Mouse (Mus musculus): ENCODE results near the gene Cspg5. TPM values are rescaled to one million over a fixed set of nuclear protein-coding genes. Genes with fewer than 3 reads are reported as not detected.

The Cspg5 gene
- 285 TPM for polyA plus RNA-seq (2015; fragmentation: Illumina TruSeq; extraction: RNeasy Lipid Tissue Mini Kit (QIAGEN cat#74804); ENCODE audit: low read depth, low replicate concordance)

DNA sequence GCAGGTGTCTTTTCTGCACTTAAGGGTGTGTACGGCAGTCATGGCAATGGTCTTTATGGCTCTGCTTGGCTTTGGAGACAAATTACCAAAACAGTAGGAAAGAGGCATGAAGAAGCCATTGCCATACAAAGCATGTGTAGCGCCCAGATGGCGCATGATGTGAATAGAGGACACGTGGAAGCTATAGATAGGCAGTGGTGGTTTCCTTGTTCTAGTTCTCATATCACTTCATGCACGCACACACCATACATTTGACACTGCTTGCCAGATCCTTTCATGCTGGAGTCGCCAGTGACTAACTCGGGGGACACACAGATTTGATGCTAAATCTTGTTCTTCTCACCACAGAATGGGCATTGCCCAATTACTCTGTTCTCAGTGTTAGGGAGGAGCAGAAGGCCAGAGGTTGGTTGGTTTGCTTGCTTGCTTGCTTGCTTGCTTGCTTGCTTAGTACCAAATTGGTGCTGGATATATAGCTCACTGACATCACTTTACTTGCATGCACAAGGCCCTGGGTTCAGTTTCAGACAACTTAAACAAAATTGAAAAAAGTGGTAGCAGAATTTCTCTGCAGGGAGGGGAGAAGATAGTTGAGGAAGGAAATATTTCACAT lies at the start of gene Cspg5:
Gene Cspg5 (plus strand): TSS at position 563 of the 613 bp plus-strand sequence.

DNA sequence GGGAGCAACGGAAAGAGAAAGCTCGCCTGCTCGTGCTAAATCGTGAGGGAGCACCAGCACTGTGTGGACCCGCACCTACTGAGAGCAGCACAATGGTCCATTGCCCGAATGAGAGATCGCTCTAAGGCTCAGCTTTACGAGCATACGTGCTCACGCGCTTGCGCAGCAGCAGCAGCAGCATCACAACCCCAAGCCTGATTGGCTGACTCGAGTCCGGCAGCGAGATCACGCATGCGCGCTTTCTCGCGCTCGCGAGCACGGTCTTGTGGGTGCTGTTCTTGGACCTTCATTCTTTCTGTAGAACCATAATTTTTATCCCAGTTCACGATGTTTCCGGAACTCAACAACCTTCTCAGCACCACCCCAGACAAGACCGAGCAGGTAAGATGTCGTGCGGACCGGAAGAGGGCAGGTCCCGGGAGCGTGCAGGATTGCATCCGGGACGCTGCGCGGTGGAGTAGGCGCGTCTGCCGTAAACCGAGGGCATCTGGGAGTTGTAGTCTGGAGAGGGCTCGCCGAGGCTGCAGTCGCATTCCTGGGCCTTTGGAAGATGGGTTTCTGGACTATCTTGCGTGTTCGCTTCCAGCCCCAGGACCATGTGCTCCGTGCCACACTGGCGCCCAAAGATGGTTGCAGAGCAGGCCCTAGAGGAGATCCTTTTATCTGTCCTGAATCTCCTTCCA lies 61.5 kb downstream of the Cspg5 start, which contains the start of gene Elp6:
Gene Elp6 (plus strand): TSS at position 205 of the 683 bp plus-strand sequence.

Other genes starting within 250 kb of the Cspg5 start
- 33.9 TPM for gene Smarcc1, start 126.1 kb upstream of the Cspg5 start, polyA plus RNA-seq (2015; fragmentation: Illumina TruSeq; extraction: RNeasy Lipid Tissue Mini Kit (QIAGEN cat#74804); ENCODE audit: low read depth, low replicate concordance)
- 96.0 TPM for gene Dhx30, start 126.0 kb upstream of the Cspg5 start, polyA plus RNA-seq (2015; fragmentation: Illumina TruSeq; extraction: RNeasy Lipid Tissue Mini Kit (QIAGEN cat#74804); ENCODE audit: low read depth, low replicate concordance)
- gene Elp6, start 61.4 kb downstream of the Cspg5 start, polyA plus RNA-seq (2015; fragmentation: Illumina TruSeq; extraction: RNeasy Lipid Tissue Mini Kit (QIAGEN cat#74804); ENCODE audit: low read depth, low replicate concordance) = 17.0 TPM
- 46.8 TPM for gene Scap, start 89.5 kb downstream of the Cspg5 start, polyA plus RNA-seq (2015; fragmentation: Illumina TruSeq; extraction: RNeasy Lipid Tissue Mini Kit (QIAGEN cat#74804); ENCODE audit: low read depth, low replicate concordance)
- 35.9 TPM for gene Ptpn23, start 164.4 kb downstream of the Cspg5 start, polyA plus RNA-seq (2015; fragmentation: Illumina TruSeq; extraction: RNeasy Lipid Tissue Mini Kit (QIAGEN cat#74804); ENCODE audit: low read depth, low replicate concordance)
- 0.91 TPM for gene Ngp, start 176.0 kb downstream of the Cspg5 start, polyA plus RNA-seq (2015; fragmentation: Illumina TruSeq; extraction: RNeasy Lipid Tissue Mini Kit (QIAGEN cat#74804); ENCODE audit: low read depth, low replicate concordance)
- gene Klhl18, start 232.9 kb downstream of the Cspg5 start, polyA plus RNA-seq (2015; fragmentation: Illumina TruSeq; extraction: RNeasy Lipid Tissue Mini Kit (QIAGEN cat#74804); ENCODE audit: low read depth, low replicate concordance) = 19.6 TPM
- 4.1 TPM for gene Kif9, start 233.2 kb downstream of the Cspg5 start, polyA plus RNA-seq (2015; fragmentation: Illumina TruSeq; extraction: RNeasy Lipid Tissue Mini Kit (QIAGEN cat#74804); ENCODE audit: low read depth, low replicate concordance)

Measured in brain, adult 10 weeks (tissue).